Mouse (Mus musculus) myocyte (in vitro differentiated cells): ENCODE measurements around the gene Mtfp1. TPM values are rescaled to one million over a fixed set of nuclear protein-coding genes. Genes with fewer than 3 reads are reported as not detected.
"Not testable (repeated sequence)": the region's sequence is repeated elsewhere in the genome, so short reads cannot be mapped to it uniquely, and the experiment has no call there.

Experiments used
- H3K27me3 ChIP-seq: one replicate; pipeline ENCODE4 v1.6.1; 2011; ENCODE audit not compliant: control insufficient read depth, insufficient read depth, insufficient read length
- H3K36me3 ChIP-seq: one replicate; pipeline ENCODE4 v1.6.1; 2011; ENCODE audit not compliant: control insufficient read depth, insufficient read depth
- H3K4me2 ChIP-seq: one replicate; pipeline ENCODE4 v1.6.1; 2011; ENCODE audit warnings: low read depth, control low read depth
- H3K4me3 ChIP-seq: one replicate; pipeline ENCODE4 v1.5.1; 2011; ENCODE audit warnings: mild to moderate bottlenecking, control low read depth, moderate library complexity
- H3K79me2 ChIP-seq: one replicate; pipeline ENCODE4 v1.6.1; 2011; ENCODE audit not compliant: control insufficient read depth, insufficient read depth
- H3ac ChIP-seq: one replicate; pipeline ENCODE4 v1.6.1; 2011; ENCODE audit not compliant: control insufficient read depth, insufficient read length
- CEBPB ChIP-seq: IDR thresholded peaks from 2 replicates; pipeline ENCODE4 v1.6.1; 2011; ENCODE audit warnings: mild to moderate bottlenecking, moderate library complexity; ENCODE audit not compliant: poor library complexity, insufficient read depth, severe bottlenecking
- E2F4 ChIP-seq: IDR thresholded peaks from one replicate; pipeline ENCODE4 v1.6.1; 2011; ENCODE audit warnings: mild to moderate bottlenecking, control low read depth, moderate library complexity; ENCODE audit not compliant: insufficient read depth
- MAX ChIP-seq: IDR thresholded peaks from one replicate; pipeline ENCODE4 v1.6.1; 2011; ENCODE audit warnings: low read depth, mild to moderate bottlenecking, control low read depth
- MYOD1 ChIP-seq, 3 experiments: IDR thresholded peaks; one replicate each; pipeline ENCODE4 v1.6.1; 2011; ENCODE audit warnings: control low read depth in 2 of 3, low read depth in 2 of 3, mild to moderate bottlenecking in 2 of 3, moderate library complexity in 1 of 3; ENCODE audit not compliant: insufficient read length in 2 of 3, control insufficient read depth in 1 of 3
- MYOG ChIP-seq, 3 experiments: IDR thresholded peaks; one replicate each; pipeline ENCODE4 v1.6.1; 2011; ENCODE audit warnings: control low read depth in 2 of 3, low read depth in 2 of 3, mild to moderate bottlenecking in 2 of 3; ENCODE audit not compliant: insufficient read length in 2 of 3, control insufficient read depth in 1 of 3, insufficient read depth in 1 of 3
- POLR2A ChIP-seq: IDR thresholded peaks from one replicate; pipeline ENCODE4 v1.6.1; 2011; ENCODE audit warnings: low read depth, mild to moderate bottlenecking, control low read depth, moderate library complexity; ENCODE audit not compliant: insufficient read length
- POLR2AphosphoS2 ChIP-seq: IDR thresholded peaks from one replicate; pipeline ENCODE4 v1.6.1; 2011; ENCODE audit warnings: low read depth, control low read depth; ENCODE audit not compliant: insufficient read length
- REST ChIP-seq: IDR thresholded peaks from one replicate; pipeline ENCODE4 v1.6.1; 2011; ENCODE audit warnings: mild to moderate bottlenecking, control low read depth, moderate library complexity; ENCODE audit not compliant: insufficient read depth, insufficient read length
- SRF ChIP-seq: IDR thresholded peaks from one replicate; pipeline ENCODE4 v1.6.1; 2011; ENCODE audit warnings: low read depth; ENCODE audit not compliant: control insufficient read depth, insufficient read length
- TCF12 ChIP-seq: IDR thresholded peaks from one replicate; pipeline ENCODE4 v1.6.1; 2011; ENCODE audit warnings: mild to moderate bottlenecking, control low read depth; ENCODE audit not compliant: poor library complexity, insufficient read depth, severe bottlenecking
- TCF3 ChIP-seq: IDR thresholded peaks from one replicate; pipeline ENCODE4 v1.6.1; 2011; ENCODE audit warnings: low read depth, control low read depth; ENCODE audit not compliant: insufficient read length
- USF1 ChIP-seq: IDR thresholded peaks from one replicate; pipeline ENCODE4 v1.6.1; 2011; ENCODE audit warnings: low read depth, mild to moderate bottlenecking, control low read depth, moderate library complexity
- polyA plus RNA-seq: library from polyadenylated mRNA; unstranded; fragments of >200 nt; fragmentation: generic; extraction: Trizol; gene quantifications from one replicate; pipeline ENCODE4 v1.2.1, GENCODE M21; 2012; ENCODE audit warnings: missing spikeins

Mtfp1 gene
- polyA plus RNA-seq, 1 experiment, result 21.1 TPM

DNA sequence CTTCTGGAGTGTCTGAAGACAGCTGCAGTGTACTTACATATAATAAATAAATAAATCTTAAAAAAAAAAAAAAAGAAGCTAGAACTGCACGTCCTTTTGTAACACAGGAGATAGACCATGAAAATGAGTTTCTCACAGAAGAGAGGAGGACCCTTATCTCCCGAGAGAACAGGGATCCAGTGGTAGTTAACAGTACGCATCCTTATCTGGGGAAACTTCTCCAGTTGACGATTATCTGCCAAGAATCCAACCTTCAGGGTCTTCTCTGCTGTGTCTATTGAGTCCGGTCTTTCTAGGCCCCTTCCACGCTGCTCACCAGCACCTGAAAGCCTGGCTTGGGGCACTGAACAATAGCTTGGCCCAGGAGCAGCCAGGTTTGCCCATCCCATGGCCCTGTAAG, 18.7 kb upstream of the Mtfp1 start:
- Histone ChIP-seq H3ac (no peak overlapping the region), H3K36me3 (peaks cover 6% of the 10 kb centered on the region), H3K4me3 (no peak overlapping the region), H3K4me2 (no peak overlapping the region), H3K79me2 (no peaks in the 10 kb centered on the region), H3K27me3 (no peaks in the 10 kb centered on the region)
- no peak for TF ChIP-seq MYOD1 (IDR thresholded peaks at IDR 0.05; ENCODE audit: control insufficient read depth in 1 of 3, insufficient read length in 2 of 3, low read depth in 2 of 3)
- TF ChIP-seq REST, result no peak
- TF ChIP-seq TCF3, result no peak
- TF ChIP-seq MYOG (IDR thresholded peaks at IDR 0.05; ENCODE audit: control insufficient read depth in 1 of 3, insufficient read depth in 1 of 3, insufficient read length in 2 of 3, low read depth in 2 of 3), result no peak
- TF ChIP-seq MAX, result no peak
- TF ChIP-seq CEBPB, result no peak
- no peak for TF ChIP-seq USF1
- TF ChIP-seq POLR2AphosphoS2, result no peak

DNA sequence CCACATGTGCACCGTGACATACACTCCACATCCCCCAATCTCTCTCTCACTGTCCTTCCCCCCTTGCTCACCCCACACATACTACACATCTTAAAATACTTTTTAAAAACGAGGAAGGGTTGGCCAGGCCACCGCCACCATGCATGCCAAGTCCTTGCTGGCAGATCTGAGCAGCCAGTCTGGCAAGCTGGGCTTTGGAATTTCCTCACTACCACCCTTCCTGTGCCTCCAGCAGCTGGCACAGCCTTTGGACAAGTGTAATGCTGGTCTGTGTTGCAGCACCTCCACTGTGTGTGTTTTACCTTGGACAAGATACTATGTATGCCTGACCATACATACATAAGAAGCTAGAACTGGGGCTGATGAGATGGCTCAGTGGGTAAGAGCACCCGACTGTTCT, 18.3 kb upstream of the Mtfp1 start:
- H3K4me2 ChIP-seq, result no peak overlapping the region
- no peak overlapping the region for H3ac ChIP-seq
- peaks cover 6% of the 10 kb centered on the region for H3K36me3 ChIP-seq
- no peaks in the 10 kb centered on the region for H3K79me2 ChIP-seq
- H3K27me3 ChIP-seq, result no peaks in the 10 kb centered on the region
- TF ChIP-seq POLR2A, result no peak
- peak in 1 of 3 experiments; percentile 40 for TF ChIP-seq MYOG (IDR thresholded peaks at IDR 0.05; ENCODE audit: control insufficient read depth in 1 of 3, insufficient read depth in 1 of 3, insufficient read length in 2 of 3, low read depth in 2 of 3)
- H3K4me3 ChIP-seq, result no peak overlapping the region

DNA sequence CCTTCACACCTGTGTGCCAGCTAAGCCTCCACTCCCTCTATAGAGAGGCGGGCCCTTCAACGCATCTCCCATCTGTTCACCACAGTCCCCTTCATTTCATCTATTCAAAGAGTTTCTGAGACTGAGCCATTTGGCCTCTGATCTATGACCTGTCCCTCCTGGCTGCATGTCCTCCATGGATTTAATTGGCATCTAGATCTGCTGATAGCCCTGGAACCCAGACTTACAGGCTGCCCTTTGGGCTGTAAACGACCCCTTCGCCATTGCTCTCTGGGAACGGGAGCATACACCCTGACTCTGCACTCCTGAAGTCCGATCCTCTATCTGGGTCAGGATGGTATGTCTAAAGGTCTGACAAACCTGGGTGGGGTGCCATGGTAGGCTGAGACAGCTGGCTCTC, 17.6 kb upstream of the Mtfp1 start:
- Histone ChIP-seq H3ac (no peak overlapping the region), H3K4me3 (no peak overlapping the region), H3K36me3 (peaks cover 6% of the 10 kb centered on the region), H3K79me2 (no peaks in the 10 kb centered on the region), H3K27me3 (no peaks in the 10 kb centered on the region), H3K4me2 (no peak overlapping the region)
- no peak for TF ChIP-seq CEBPB
- no peak for TF ChIP-seq TCF12
- no peak for TF ChIP-seq USF1
- TF ChIP-seq E2F4, result no peak
- TF ChIP-seq MYOD1 (IDR thresholded peaks at IDR 0.05; ENCODE audit: control insufficient read depth in 1 of 3, insufficient read length in 2 of 3, low read depth in 2 of 3), result no peak
- TF ChIP-seq MAX, result no peak
- no peak for TF ChIP-seq POLR2A
- TF ChIP-seq SRF, result no peak
- TF ChIP-seq POLR2AphosphoS2, result no peak
- no peak for TF ChIP-seq TCF3
- no peak for TF ChIP-seq REST
- no peak for TF ChIP-seq MYOG (IDR thresholded peaks at IDR 0.05; ENCODE audit: control insufficient read depth in 1 of 3, insufficient read depth in 1 of 3, insufficient read length in 2 of 3, low read depth in 2 of 3)

DNA sequence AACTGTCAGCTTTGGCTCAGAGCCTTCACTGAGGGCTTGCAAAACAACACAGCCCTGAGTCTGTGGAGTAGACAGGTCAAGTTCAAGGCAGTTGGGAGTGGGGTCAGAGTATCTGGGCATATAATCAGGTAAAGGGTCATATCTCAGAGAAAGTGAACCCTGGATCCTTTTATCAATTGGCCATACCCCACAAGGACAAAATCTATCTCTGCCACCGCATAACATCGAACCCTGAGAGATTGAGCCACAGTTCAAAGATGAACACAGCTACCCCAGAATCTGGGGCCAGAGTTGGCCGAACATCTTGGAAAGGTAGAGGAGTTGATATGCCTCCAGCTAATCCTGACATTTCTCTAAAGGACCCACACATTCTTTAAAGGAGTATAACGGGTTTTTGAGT, 16.8 kb upstream of the Mtfp1 start:
- H3K27me3 ChIP-seq, result no peaks in the 10 kb centered on the region
- H3K4me3 ChIP-seq, result no peak overlapping the region
- H3ac ChIP-seq, result no peak overlapping the region
- TF ChIP-seq MYOD1 (IDR thresholded peaks at IDR 0.05; ENCODE audit: control insufficient read depth in 1 of 3, insufficient read length in 2 of 3, low read depth in 2 of 3), result no peak
- no peak for TF ChIP-seq REST
- TF ChIP-seq E2F4, result no peak
- no peak for TF ChIP-seq MAX
- no peak for TF ChIP-seq TCF3
- no peak for TF ChIP-seq TCF12
- TF ChIP-seq MYOG (IDR thresholded peaks at IDR 0.05; ENCODE audit: control insufficient read depth in 1 of 3, insufficient read depth in 1 of 3, insufficient read length in 2 of 3, low read depth in 2 of 3), result no peak
- TF ChIP-seq POLR2A, result no peak
- no peak for TF ChIP-seq POLR2AphosphoS2
- no peak for TF ChIP-seq SRF
- no peak for TF ChIP-seq CEBPB
- no peak for TF ChIP-seq USF1
- peaks cover 6% of the 10 kb centered on the region for H3K36me3 ChIP-seq
- H3K79me2 ChIP-seq, result no peaks in the 10 kb centered on the region
- no peak overlapping the region for H3K4me2 ChIP-seq

DNA sequence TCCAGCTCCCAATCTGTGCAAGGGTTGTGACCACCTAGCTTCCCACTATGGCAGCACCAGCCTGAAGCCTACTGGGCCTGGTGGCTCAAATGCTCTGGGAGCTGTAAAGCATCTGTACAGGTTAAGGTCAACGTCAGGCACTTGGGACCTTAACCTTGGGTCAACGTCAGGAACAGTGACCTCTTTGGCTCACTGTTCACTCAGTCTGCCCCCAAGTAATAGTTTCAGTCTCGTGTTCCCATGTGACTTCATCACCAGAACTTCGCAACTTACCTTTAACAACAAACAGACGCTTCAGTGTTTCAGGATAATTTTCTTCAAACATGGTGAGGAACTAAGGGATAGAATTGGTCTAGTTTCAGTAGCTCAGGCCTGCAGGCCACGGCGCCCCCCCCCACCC, 13.4 kb upstream of the Mtfp1 start:
- TF ChIP-seq POLR2A, result no peak
- no peak for TF ChIP-seq POLR2AphosphoS2
- H3K36me3 ChIP-seq, result peaks cover 6% of the 10 kb centered on the region

DNA sequence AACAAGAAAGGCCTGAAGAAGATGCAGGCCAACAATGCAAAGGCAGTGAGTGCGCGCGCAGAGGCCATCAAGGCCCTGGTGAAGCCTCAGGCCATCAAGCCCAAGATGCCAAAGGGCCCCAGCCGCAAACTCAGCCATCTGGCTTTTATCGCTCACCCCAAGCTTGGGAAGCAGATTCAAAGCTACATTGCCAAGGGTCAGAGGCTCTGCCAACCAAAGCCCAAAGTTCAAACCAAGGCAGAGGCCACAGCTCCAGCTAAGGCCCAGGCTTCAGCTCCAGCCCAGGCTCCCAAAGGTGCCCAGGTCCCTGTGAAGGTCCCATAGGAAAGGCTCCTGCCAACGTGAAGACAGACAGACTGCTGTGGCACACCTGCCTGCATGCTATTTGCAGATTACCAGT, 12.7 kb upstream of the Mtfp1 start:
- not testable (repeated sequence) for H3K27me3 ChIP-seq, H3ac ChIP-seq, H3K36me3 ChIP-seq, H3K79me2 ChIP-seq, H3K4me3 ChIP-seq, H3K4me2 ChIP-seq

More for the DNA sequence above, 13.4 kb upstream of the Mtfp1 start:
- Histone ChIP-seq H3K79me2 (no peaks in the 10 kb centered on the region), H3ac (no peak overlapping the region), H3K4me3 (no peak overlapping the region), H3K4me2 (no peak overlapping the region), H3K27me3 (no peaks in the 10 kb centered on the region)
